Mouse (Mus musculus): ENCODE measurements around the gene Rap1gap2.

DNA sequence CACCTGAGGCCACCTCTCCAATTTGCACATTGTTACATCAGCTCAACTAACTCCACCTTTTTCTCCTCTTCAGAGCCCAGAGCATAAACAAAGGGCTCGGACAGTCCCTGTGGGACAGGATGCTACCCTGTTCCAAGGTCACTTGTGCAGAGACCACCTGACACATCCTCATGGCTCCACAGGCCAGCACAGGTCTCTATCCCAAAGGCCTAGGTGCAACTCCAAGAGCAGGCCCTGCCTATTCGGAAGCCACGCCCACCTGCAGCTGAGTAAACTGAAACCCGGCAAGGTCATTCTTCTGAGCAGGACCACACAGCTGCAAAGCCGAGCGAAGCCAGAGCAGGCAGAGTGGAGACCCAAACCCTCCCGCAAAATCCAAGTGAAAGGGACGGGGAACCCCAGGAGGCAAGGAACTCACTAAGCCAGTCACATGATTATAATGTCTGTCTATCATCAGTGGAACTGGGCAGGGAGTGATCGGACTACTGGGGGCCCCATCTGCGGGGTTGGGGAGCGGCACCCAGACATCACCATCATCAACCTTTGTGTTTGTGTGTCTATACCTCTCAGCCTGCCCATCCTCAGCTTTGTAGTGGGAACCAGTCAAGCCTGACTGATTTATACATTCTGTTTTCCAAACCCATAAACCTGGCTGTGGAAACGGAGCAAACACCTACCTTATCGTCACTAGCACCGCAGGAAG, 74.4 kb downstream of the Rap1gap2 start:
- no peak for TF ChIP-seq POLR2A (IDR thresholded peaks at IDR 0.05; ENCODE audit: borderline replicate concordance, insufficient read depth, low read length)
- TF ChIP-seq CTCF (IDR thresholded peaks at IDR 0.05; ENCODE audit: borderline replicate concordance, insufficient read depth, low read depth, low read length): no peak

All from cerebellum, adult 2 months (tissue).